Mouse (Mus musculus) heart, postnatal 0 days (tissue): ENCODE results near the gene Rgs6.
A peak's percentile ranks its signal among the peaks of the same experiment; 100 is the strongest.

ENCODE experiments used
- CTCF ChIP-seq: IDR thresholded peaks from 2 replicates; pipeline ENCODE4 v1.5.1; 2016; ENCODE audit warnings: antibody characterized with exemption, control low read depth, low read depth
- EP300 ChIP-seq: IDR thresholded peaks from 2 replicates; pipeline ENCODE4 v1.6.1; 2016; ENCODE audit warnings: antibody characterized with exemption, low read depth

- TF ChIP-seq CTCF (no peak), EP300 (peak; percentile 79)
Measured at GRCm38 (mm10) chr12:82935121-82935762, 347.1 kb downstream of the Rgs6 start.
